Mouse (Mus musculus) gastrocnemius, postnatal 36 days (tissue): Measurements from ENCODE around the gene Txnrd3. TPM values are rescaled to one million over a fixed set of nuclear protein-coding genes. Genes with fewer than 3 reads are reported as not detected.

Source experiments
- DNase-seq, 2 experiments: peaks; one replicate each; pipeline ENCODE4 v3.0.0; 2022
- intact Hi-C: fragments of 180-260 bp; cut with DNase I; formaldehyde crosslinking; loops from one replicate; pipeline ENCODE4 v1.15.1; 2025
- long read RNA-seq, 2 experiments: library from polyadenylated mRNA; stranded (forward); transcript quantifications; one replicate each; pipeline ENCODE4 v2.0.0; 2021
- total RNA-seq, 2 experiments: library from RNA; stranded (reverse); gene quantifications; 2 replicates each; pipeline ENCODE4 v1.2.3; 2021

Gene Txnrd3
- total RNA-seq = 1 to 10 TPM; 4.5 to 4.6 TPM
- long read RNA-seq, experiment 1, partial matches to known transcripts = 0 of 2 reads
- long read RNA-seq, experiment 1, other reads (novel, unspliced or antisense) = 0 of 2 reads
- long read RNA-seq, experiment 2, partial matches to known transcripts = 0 of 3 reads
- long read RNA-seq, experiment 2, other reads (novel, unspliced or antisense) = 0 of 3 reads

- intact Hi-C loops = no loop called here
Measured at GRCm38 (mm10) chr6:89643798-89644270, at the start of gene Txnrd3. Gene Txnrd3, plus strand, starts transcription at chr6:89643988.

GRCm38 (mm10) chr6:89595018-89595776, 48.6 kb upstream of the Txnrd3 start, which contains the start of gene Chchd6:
Gene Chchd6, minus strand, starts transcription at chr6:89595652.
- intact Hi-C loops = no loop called here
- peak; percentile 92 for DNase-seq

More at GRCm38 (mm10) chr6:89643798-89644270, at the start of gene Txnrd3:
- DNase-seq = peak; percentile 90 to 94

- intact Hi-C loops = no loop called here
- no peak for DNase-seq
Measured at GRCm38 (mm10) chr6:89595777-89596146, 48.0 kb upstream of the Txnrd3 start.

GRCm38 (mm10) chr6:89596510-89596909, 47.3 kb upstream of the Txnrd3 start:
- intact Hi-C loops = no loop called here
- no peak for DNase-seq

- intact Hi-C loops = no loop called here
- no peak for DNase-seq
Measured at GRCm38 (mm10) chr6:89606096-89606495, 37.7 kb upstream of the Txnrd3 start.

- intact Hi-C loops = no loop called here
- no peak for DNase-seq
Measured at GRCm38 (mm10) chr6:89607999-89608398, 35.8 kb upstream of the Txnrd3 start.

- intact Hi-C loops = no loop called here
- DNase-seq = no peak
Measured at GRCm38 (mm10) chr6:89613336-89614106, 30.3 kb upstream of the Txnrd3 start.

GRCm38 (mm10) chr6:89614107-89614471, 29.7 kb upstream of the Txnrd3 start:
- DNase-seq = no peak
- intact Hi-C loops = no loop called here

- no peak for DNase-seq
- intact Hi-C loops = no loop called here
Measured at GRCm38 (mm10) chr6:89614596-89615372, 29.0 kb upstream of the Txnrd3 start.

GRCm38 (mm10) chr6:89615373-89615755, 28.4 kb upstream of the Txnrd3 start:
- DNase-seq = no peak
- intact Hi-C loops = no loop called here

GRCm38 (mm10) chr6:89622647-89623046, 21.1 kb upstream of the Txnrd3 start:
- intact Hi-C loops = no loop called here
- no peak for DNase-seq

- intact Hi-C loops = no loop called here
- DNase-seq = no peak
Measured at GRCm38 (mm10) chr6:89628045-89628785, 15.6 kb upstream of the Txnrd3 start.

- intact Hi-C loops = loop anchor here (2.0 to 5.0 kb wide), 2 partner anchors 270 to 705 kb away; partner anchors contain the start of gene Plxna1
- DNase-seq = peak; percentile 50 to 63
Measured at GRCm38 (mm10) chr6:89631809-89632562, 11.8 kb upstream of the Txnrd3 start.

GRCm38 (mm10) chr6:89633115-89633514, 10.7 kb upstream of the Txnrd3 start:
- intact Hi-C loops = loop anchor here (5.0 kb wide), 1 partner anchor 271 kb away; the partner anchor contains the start of gene Plxna1
- no peak for DNase-seq

GRCm38 (mm10) chr6:89634400-89634799, 9.4 kb upstream of the Txnrd3 start:
- intact Hi-C loops = loop anchor here (5.0 kb wide), 1 partner anchor 272 kb away; the partner anchor contains the start of gene Plxna1
- peak in 1 of 2 experiments; percentile 21 for DNase-seq

GRCm38 (mm10) chr6:89637977-89638376, 5.8 kb upstream of the Txnrd3 start:
- intact Hi-C loops = no loop called here
- DNase-seq = no peak

- no peak for DNase-seq
- intact Hi-C loops = no loop called here
Measured at GRCm38 (mm10) chr6:89639025-89639424, 4.8 kb upstream of the Txnrd3 start.

GRCm38 (mm10) chr6:89644271-89645075, 685 bp downstream of the Txnrd3 start:
- intact Hi-C loops = no loop called here

More at GRCm38 (mm10) chr6:89644271-89645075, 685 bp downstream of the Txnrd3 start:
- DNase-seq = peak; percentile 86
